Mouse (Mus musculus) embryonic facial prominence, embryonic 15.5 days (tissue): ENCODE data around the gene Trp53bp1. TPM values are rescaled to one million over a fixed set of nuclear protein-coding genes. Genes with fewer than 3 reads are reported as not detected.
A peak's percentile ranks its signal among the peaks of the same experiment; 100 is the strongest.

Experiments used
- ATAC-seq: fragments of 200-750 bp; cut with Nextera tagmentation; 2 replicates; pipeline ENCODE4 v1.8.0; 2017; ENCODE audit warnings: low read depth, moderate TSS enrichment; ENCODE audit not compliant: insufficient number of reproducible peaks, low FRiP score, low TSS enrichment
- H3K27ac ChIP-seq: fragments of 300-500 bp; sonication (generic); replicated peaks from 2 replicates; pipeline ENCODE4 v1.5.1; 2015; ENCODE audit warnings: mild to moderate bottlenecking, inconsistent platforms
- H3K27me3 ChIP-seq: fragments of 300-500 bp; sonication (generic); 2 replicates; pipeline ENCODE4 v1.6.1; 2015; ENCODE audit warnings: inconsistent platforms
- H3K36me3 ChIP-seq: fragments of 300-500 bp; sonication (generic); 2 replicates; pipeline ENCODE4 v1.6.1; 2015; ENCODE audit warnings: mild to moderate bottlenecking, inconsistent platforms
- H3K4me1 ChIP-seq: fragments of 300-500 bp; sonication (generic); 2 replicates; pipeline ENCODE4 v1.6.1; 2015; ENCODE audit warnings: inconsistent platforms
- H3K4me2 ChIP-seq: fragments of 300-500 bp; sonication (generic); replicated peaks from 2 replicates; pipeline ENCODE4 v1.6.1; 2015; ENCODE audit warnings: mild to moderate bottlenecking, inconsistent platforms
- H3K4me3 ChIP-seq: fragments of 300-500 bp; sonication (generic); replicated peaks from 2 replicates; pipeline ENCODE4 v1.5.1; 2015; ENCODE audit warnings: mild to moderate bottlenecking, inconsistent platforms
- H3K9ac ChIP-seq: fragments of 300-500 bp; sonication (generic); 2 replicates; pipeline ENCODE4 v1.6.1; 2015; ENCODE audit warnings: inconsistent platforms
- H3K9me3 ChIP-seq: fragments of 300-500 bp; sonication (generic); replicated peaks from 2 replicates; pipeline ENCODE4 v1.6.1; 2016; ENCODE audit warnings: inconsistent platforms
- WGBS: fragments of 180-500 bp; shearing (Covaris S2); methylation state at CpG from one replicate; pipeline ENCODE4 v1.1.7; 2015; 5-methylcytosine and 5-hydroxymethylcytosine counted together
- polyA plus RNA-seq: library from polyadenylated mRNA; unstranded; fragments of >200 nt; fragmentation: Nextera tagmentation; extraction: Ambion mirVana; gene quantifications from 2 replicates; pipeline ENCODE4 v1.2.1, GENCODE M21; 2015

Trp53bp1 gene
- polyA plus RNA-seq, 1 experiment from 2014 or later: 61.0 TPM

GRCm38 (mm10) chr2:121183431-121183830 lies 87.8 kb downstream of the Trp53bp1 start:
- ATAC-seq: no peak
- H3K36me3 ChIP-seq: peaks cover 57% of the 10 kb centered on the region
- H3K9ac ChIP-seq: no peak overlapping the region
- no peaks in the 10 kb centered on the region for H3K27me3 ChIP-seq
- H3K4me1 ChIP-seq: no peaks in the 10 kb centered on the region
- H3K9me3 ChIP-seq: no peaks in the 10 kb centered on the region
- no peak overlapping the region for H3K27ac ChIP-seq
- no peak overlapping the region for H3K4me2 ChIP-seq
- H3K4me3 ChIP-seq: no peak overlapping the region
- WGBS: 80% methylated on average over 5 of the region's 5 CpGs

GRCm38 (mm10) chr2:121178828-121179479 lies 92.3 kb downstream of the Trp53bp1 start:
- no peak overlapping the region for H3K4me2 ChIP-seq
- ATAC-seq: no peak
- H3K27ac ChIP-seq: no peak overlapping the region
- H3K9ac ChIP-seq: no peak overlapping the region
- H3K36me3 ChIP-seq: peaks cover 70% of the 10 kb centered on the region
- 93% methylated on average over 3 of the region's 3 CpGs for WGBS
- H3K4me1 ChIP-seq: no peaks in the 10 kb centered on the region
- H3K4me3 ChIP-seq: no peak overlapping the region
- no peaks in the 10 kb centered on the region for H3K27me3 ChIP-seq
- H3K9me3 ChIP-seq: no peaks in the 10 kb centered on the region

- H3K4me1 ChIP-seq: peaks cover 20% of the 10 kb centered on the region
- no peaks in the 10 kb centered on the region for H3K9me3 ChIP-seq
- H3K36me3 ChIP-seq: peaks cover 29% of the 10 kb centered on the region
- H3K4me2 ChIP-seq: peak within 1 kb of the TSS; percentile 73
- H3K4me3 ChIP-seq: peak within 1 kb of the TSS; percentile 95
- H3K27ac ChIP-seq: peak within 1 kb of the TSS; percentile 92
- peak within 1 kb of the TSS; percentile 61 for H3K9ac ChIP-seq
- peak; percentile 94 for ATAC-seq
- WGBS: under 1% methylated on average over 66 of the region's 66 CpGs
- H3K27me3 ChIP-seq: no peaks in the 10 kb centered on the region
These were observed 100.0 kb downstream of the Trp53bp1 start, which contains the start of gene Zscan29 for GRCm38 (mm10) chr2:121170980-121171742. Gene Zscan29, minus strand, starts transcription at chr2:121171125.

- peak within 1 kb of the TSS; percentile 95 for H3K4me3 ChIP-seq
- H3K4me2 ChIP-seq: peak within 1 kb of the TSS; percentile 73
- no peaks in the 10 kb centered on the region for H3K27me3 ChIP-seq
- peak within 1 kb of the TSS; percentile 61 for H3K9ac ChIP-seq
- peak within 1 kb of the TSS; percentile 92 for H3K27ac ChIP-seq
- H3K4me1 ChIP-seq: peaks cover 20% of the 10 kb centered on the region
- peak; percentile 55 for ATAC-seq
- no peaks in the 10 kb centered on the region for H3K9me3 ChIP-seq
- H3K36me3 ChIP-seq: peaks cover 26% of the 10 kb centered on the region
- WGBS: under 1% methylated on average over 38 of the region's 38 CpGs
These were observed 100.7 kb downstream of the Trp53bp1 start, which contains the start of gene Tubgcp4 for GRCm38 (mm10) chr2:121170481-121170971. Gene Tubgcp4, plus strand, starts transcription at chr2:121170654.

GRCm38 (mm10) chr2:121169902-121170301 lies 101.3 kb downstream of the Trp53bp1 start:
- WGBS: 4% methylated on average over 9 of the region's 9 CpGs
- Histone ChIP-seq H3K9ac (peak overlapping the region; percentile 61), H3K9me3 (no peaks in the 10 kb centered on the region), H3K36me3 (peaks cover 23% of the 10 kb centered on the region), H3K4me3 (peak overlapping the region; percentile 95), H3K4me1 (peaks cover 20% of the 10 kb centered on the region), H3K27me3 (no peaks in the 10 kb centered on the region), H3K27ac (no peak overlapping the region), H3K4me2 (peak overlapping the region; percentile 73)
- ATAC-seq: no peak

- WGBS: 48% methylated on average over 4 of the region's 4 CpGs
- Histone ChIP-seq H3K4me2 (peak overlapping the region; percentile 73), H3K9ac (no peak overlapping the region), H3K4me3 (peak overlapping the region; percentile 95), H3K27me3 (no peaks in the 10 kb centered on the region), H3K9me3 (no peaks in the 10 kb centered on the region), H3K27ac (no peak overlapping the region), H3K36me3 (peaks cover 16% of the 10 kb centered on the region), H3K4me1 (peaks cover 20% of the 10 kb centered on the region)
- ATAC-seq: no peak
These were observed 102.0 kb downstream of the Trp53bp1 start for GRCm38 (mm10) chr2:121169173-121169572.

- Histone ChIP-seq H3K4me3 (no peak overlapping the region), H3K9me3 (no peaks in the 10 kb centered on the region), H3K9ac (no peak overlapping the region), H3K4me1 (no peaks in the 10 kb centered on the region), H3K36me3 (peaks cover 35% of the 10 kb centered on the region), H3K4me2 (no peak overlapping the region), H3K27ac (no peak overlapping the region), H3K27me3 (no peaks in the 10 kb centered on the region)
- no peak for ATAC-seq
- WGBS: 87% methylated on average over 3 of the region's 3 CpGs
These were observed 118.1 kb downstream of the Trp53bp1 start for GRCm38 (mm10) chr2:121153100-121153499.

- Histone ChIP-seq H3K4me3 (no peak overlapping the region), H3K4me1 (no peaks in the 10 kb centered on the region), H3K36me3 (peaks cover 35% of the 10 kb centered on the region), H3K27me3 (no peaks in the 10 kb centered on the region), H3K4me2 (no peak overlapping the region), H3K27ac (no peak overlapping the region), H3K9me3 (no peaks in the 10 kb centered on the region), H3K9ac (no peak overlapping the region)
- WGBS: 78% methylated on average over 5 of the region's 5 CpGs
- no peak for ATAC-seq
These were observed 121.5 kb downstream of the Trp53bp1 start for GRCm38 (mm10) chr2:121149679-121150078.

Other genes starting within 250 kb of the Trp53bp1 start
- gene Epb42, start 234.3 kb downstream of the Trp53bp1 start, polyA plus RNA-seq: 0.26 and 0.69 TPM in 2 replicates
- gene Tgm5, start 185.6 kb downstream of the Trp53bp1 start, polyA plus RNA-seq: 3.3 and 3.5 TPM in 2 replicates
- gene Tgm7, start 161.6 kb downstream of the Trp53bp1 start, polyA plus RNA-seq: not detected in 2 replicates
- gene Adal, start 131.0 kb downstream of the Trp53bp1 start, polyA plus RNA-seq: 17.9 and 20.3 TPM in 2 replicates
- gene Lcmt2, start 130.8 kb downstream of the Trp53bp1 start, polyA plus RNA-seq: 20.0 and 21.0 TPM in 2 replicates
- 49.7 and 54.7 TPM in 2 replicates for gene Tubgcp4, start 100.8 kb downstream of the Trp53bp1 start, polyA plus RNA-seq
- 9.4 and 10.6 TPM in 2 replicates for gene Zscan29, start 100.3 kb downstream of the Trp53bp1 start, polyA plus RNA-seq
- 5.5 and 6.5 TPM in 2 replicates for gene Map1a, start 18.2 kb upstream of the Trp53bp1 start, polyA plus RNA-seq
- 12.8 TPM in 2 replicates for gene Ppip5k1, start 84.0 kb upstream of the Trp53bp1 start, polyA plus RNA-seq
- 63.8 and 67.3 TPM in 2 replicates for gene Ckmt1, start 86.3 kb upstream of the Trp53bp1 start, polyA plus RNA-seq
- 0.08 TPM in 1 of 2 replicates, not detected in the other for gene Strc, start 115.8 kb upstream of the Trp53bp1 start, polyA plus RNA-seq
- 751 and 770 TPM in 2 replicates for gene Pdia3, start 142.4 kb upstream of the Trp53bp1 start, polyA plus RNA-seq
- 3.0 and 3.3 TPM in 2 replicates for gene Catsper2, start 142.4 kb upstream of the Trp53bp1 start, polyA plus RNA-seq
- 28.9 and 37.4 TPM in 2 replicates for gene Ell3, start 172.9 kb upstream of the Trp53bp1 start, polyA plus RNA-seq
- gene Serf2, start 177.8 kb upstream of the Trp53bp1 start, polyA plus RNA-seq: 510 and 538 TPM in 2 replicates
- gene Hypk, start 181.9 kb upstream of the Trp53bp1 start, polyA plus RNA-seq: 101 and 108 TPM in 2 replicates
- gene Serinc4, start 185.4 kb upstream of the Trp53bp1 start, polyA plus RNA-seq: 0.53 and 0.61 TPM in 2 replicates
- gene Mfap1b, start 202.7 kb upstream of the Trp53bp1 start, polyA plus RNA-seq: 61.9 and 63.0 TPM in 2 replicates
- gene Mfap1a, start 235.3 kb upstream of the Trp53bp1 start, polyA plus RNA-seq: 31.1 and 32.7 TPM in 2 replicates
- gene Wdr76, start 235.3 kb upstream of the Trp53bp1 start, polyA plus RNA-seq: 6.1 and 6.7 TPM in 2 replicates